Mouse (Mus musculus) kidney, adult 18-20 months (tissue): ENCODE data around the gene Lrrc3.

Experiments
- DNase-seq: peaks from one replicate; pipeline ENCODE4 v3.0.0; 2021

Lrrc3 gene

DNA sequence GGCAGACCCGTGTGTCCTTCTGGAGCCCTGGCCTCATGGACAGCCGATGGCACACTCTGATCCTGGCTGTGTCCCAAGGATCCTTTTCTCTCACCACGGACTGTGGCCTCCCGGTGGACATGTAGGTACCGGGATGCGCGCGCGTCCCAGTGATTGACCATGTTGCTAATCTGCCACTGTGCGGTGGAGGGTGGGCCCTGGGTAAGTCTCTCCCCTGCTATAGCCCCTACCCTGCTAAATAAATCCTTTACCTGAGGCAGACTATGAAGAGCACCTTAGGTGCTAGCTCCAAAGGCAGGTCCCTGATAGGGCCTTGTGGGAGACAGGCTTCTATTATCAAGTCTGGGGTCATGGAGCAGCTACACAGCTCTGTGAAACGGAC is 37.6 kb downstream of the Lrrc3 start:
- no peak for DNase-seq

DNA sequence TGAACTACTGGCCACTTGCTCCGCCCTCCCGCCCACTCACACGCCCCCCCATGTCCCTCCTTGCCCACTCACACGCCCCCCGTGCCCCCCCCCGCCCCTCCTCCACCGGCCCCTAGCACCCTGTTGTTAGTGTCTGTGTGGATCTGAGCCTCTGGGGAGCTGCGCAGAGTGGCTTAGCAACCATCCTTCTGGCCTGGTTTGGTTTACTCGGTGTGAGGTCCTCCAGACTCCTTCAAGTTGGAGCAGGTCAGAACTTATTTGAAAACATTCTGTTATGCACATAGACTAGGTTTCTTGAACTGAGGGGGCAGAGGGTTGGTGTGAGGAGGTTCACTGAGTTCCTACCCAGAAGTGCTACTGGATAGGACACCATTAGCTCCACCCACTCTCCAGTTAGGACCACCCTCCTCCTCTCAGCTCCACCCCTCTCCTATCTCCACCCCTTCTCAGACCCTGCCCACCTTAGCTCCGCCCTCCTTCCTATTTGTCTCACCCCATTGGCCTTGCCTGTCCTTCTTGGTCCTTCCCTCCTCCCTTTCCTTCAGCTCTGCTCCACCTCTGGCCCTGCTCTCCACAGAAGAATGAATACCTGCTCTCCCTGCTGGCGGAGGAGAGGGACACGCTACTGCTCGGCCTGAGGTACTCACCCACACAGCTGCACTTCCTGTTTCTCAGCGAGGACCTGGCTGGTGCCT is 38.1 kb downstream of the Lrrc3 start:
- DNase-seq = peak; percentile 66

- DNase-seq = no peak
Measured at GRCm38 (mm10) chr10:77861675-77862074, 40.7 kb downstream of the Lrrc3 start, which contains the start of gene Gm3285. Gene Gm3285, plus strand, starts transcription at chr10:77861975.

GRCm38 (mm10) chr10:77852559-77852958 is 49.8 kb downstream of the Lrrc3 start, which contains the start of gene Gm10318:
Gene Gm10318, plus strand, starts transcription at chr10:77852859.
- no peak for DNase-seq
